Mouse (Mus musculus) cerebellum, postnatal 36 days (tissue): Measurements from ENCODE around the gene Epp13.
A peak's percentile ranks its signal among the peaks of the same experiment; 100 is the strongest.
"Not testable (repeated sequence)": the region's sequence is repeated elsewhere in the genome, so short reads cannot be mapped to it uniquely, and the experiment has no call there.

Experiments
- DNase-seq, 2 experiments: peaks; one replicate each; pipeline ENCODE4 v3.0.0; 2021 to 2022; ENCODE audit warnings: mixed read lengths in 2 of 2

The Epp13 gene

DNA sequence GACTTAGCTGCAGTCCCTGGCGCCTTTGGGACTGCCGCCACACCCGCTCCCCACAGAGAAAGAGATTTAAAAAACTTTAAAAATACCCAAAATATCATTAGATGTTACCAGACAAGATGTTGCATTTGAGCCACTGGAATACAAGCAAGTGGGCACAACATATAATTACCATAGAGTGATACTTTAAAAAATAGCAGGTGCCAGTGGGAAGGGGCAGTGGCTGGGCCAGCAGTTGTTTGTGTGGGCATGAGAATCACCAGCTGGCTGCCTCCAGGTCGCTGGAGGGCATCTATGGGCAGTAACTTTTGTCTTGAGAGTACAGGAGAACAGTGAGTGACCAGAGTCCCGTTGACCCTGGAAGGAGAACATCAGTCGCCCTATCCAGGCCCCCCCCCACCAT lies at the start of gene Epp13:
TSS of gene Epp13 (plus strand) at position 301 of the 400 bp plus-strand sequence.
- no peak for DNase-seq

DNA sequence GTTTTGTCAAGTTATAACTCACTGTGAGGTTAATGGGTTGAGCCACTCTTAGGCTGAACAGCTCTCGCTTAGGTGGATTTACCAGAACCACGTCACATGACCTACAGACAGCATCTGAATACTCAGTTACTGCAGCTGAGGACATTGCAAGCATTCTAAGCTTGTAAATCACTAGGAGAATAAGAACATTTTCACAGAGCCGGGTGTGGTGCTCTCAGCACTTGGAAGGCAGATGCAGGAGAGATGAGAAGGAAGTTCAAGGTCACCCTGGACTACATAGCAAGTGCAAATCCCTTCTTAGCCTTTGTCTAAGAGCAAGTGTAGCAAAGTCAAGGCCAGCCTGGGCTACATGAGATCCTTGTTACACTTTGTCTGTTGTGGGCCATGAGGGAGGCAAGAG lies 48.3 kb upstream of the Epp13 start:
- no peak for DNase-seq

DNA sequence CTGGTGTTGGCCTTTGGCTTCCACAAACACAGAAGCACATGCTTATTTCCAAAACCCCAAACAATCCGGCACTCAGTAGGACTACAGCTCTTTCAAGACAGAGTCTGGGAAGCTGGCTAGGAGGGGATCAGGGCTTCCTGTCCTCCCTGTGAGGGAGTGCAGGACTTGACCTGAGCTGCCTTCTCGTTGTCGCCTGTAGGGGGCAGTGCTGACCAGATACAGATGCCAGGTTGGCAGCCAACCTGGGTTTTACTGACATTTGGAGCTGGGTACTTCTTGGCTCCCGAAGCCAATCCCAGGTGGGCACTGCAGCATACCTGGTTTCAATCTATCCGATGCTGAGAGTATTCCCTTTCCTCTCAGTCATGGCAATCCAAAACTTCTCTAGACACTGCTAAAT lies 39.4 kb upstream of the Epp13 start:
- peak in 1 of 2 experiments; percentile 31 for DNase-seq

DNA sequence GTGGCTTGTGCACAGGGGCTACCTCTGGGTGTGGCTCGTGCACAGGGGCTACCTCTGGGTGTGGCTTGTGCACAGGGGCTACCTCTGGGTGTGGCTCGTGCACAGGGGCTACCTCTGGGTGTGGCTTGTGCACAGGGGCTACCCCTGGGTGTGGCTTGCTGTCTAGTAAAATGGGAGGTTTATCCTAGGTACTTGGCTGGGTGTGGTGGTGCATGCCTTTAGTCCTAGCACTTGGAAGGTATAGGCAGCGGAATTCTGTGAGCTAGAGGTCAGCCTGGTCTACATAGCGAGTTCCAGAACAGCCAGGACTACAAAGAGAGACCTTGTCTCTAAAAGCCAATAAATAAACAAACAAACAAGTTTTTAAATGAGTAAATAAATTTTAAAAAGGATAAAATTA lies 37.8 kb upstream of the Epp13 start:
- not testable (repeated sequence) for DNase-seq

DNA sequence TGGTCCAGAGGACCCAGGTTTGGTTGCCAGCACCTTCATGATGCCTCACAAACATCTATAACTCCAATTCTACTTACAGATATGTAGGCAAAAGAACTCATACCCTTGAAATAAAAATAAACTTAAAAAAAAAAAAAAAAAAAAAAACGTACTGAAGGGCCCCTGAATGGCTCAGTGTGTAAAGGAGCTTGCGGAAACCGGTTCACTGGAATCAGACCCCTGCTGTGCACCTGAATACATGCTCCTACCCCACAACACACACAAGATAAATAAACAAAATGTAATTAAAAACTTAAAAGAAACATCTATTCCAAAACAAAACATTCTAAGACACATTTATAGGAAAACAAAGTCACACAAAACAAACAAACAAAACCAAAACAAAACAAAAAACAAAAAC lies 32.4 kb upstream of the Epp13 start:
- DNase-seq = no peak

DNA sequence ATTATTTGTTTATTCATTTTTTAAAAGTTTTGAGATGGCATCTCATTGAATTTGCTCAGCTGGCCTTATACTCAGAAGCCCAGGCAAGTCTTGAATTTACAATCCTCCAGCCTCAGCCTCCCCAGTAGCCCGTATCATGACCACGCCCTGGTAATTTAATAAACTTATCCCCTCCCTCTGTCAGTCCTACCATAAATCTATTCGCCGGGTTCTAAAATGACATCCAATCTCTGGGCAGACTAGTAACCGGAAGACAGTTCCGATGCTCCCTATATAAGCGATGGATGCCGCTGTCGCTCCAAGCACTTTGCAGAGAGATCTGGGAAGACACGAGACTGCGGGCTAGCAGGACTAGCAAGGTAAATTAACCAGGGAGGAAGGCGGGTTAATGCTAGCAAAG lies 30.5 kb upstream of the Epp13 start, which contains the start of gene Zscan5b:
TSS of gene Zscan5b (plus strand) at position 301 of the 400 bp plus-strand sequence.
- DNase-seq = no peak

DNA sequence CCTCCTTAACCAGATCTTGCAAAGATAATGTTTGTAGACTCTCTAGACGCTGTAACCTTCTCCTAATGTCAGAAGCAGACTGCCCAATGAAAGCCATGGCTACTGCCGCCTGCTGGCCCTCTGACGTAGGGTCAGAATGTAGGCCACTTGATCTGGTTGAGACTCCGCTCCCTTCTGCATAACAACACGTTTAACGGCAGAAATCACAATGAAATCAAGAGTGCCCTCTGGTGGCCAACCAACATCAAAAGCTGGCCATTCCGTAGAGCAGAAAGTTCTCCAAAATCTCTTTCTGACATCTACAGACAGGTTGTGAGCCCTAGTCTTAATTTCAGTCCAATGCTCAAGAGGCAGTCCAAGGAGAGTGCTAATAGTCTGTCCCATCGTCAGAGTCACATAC lies 24.0 kb upstream of the Epp13 start:
- DNase-seq = peak; percentile 4 to 6

DNA sequence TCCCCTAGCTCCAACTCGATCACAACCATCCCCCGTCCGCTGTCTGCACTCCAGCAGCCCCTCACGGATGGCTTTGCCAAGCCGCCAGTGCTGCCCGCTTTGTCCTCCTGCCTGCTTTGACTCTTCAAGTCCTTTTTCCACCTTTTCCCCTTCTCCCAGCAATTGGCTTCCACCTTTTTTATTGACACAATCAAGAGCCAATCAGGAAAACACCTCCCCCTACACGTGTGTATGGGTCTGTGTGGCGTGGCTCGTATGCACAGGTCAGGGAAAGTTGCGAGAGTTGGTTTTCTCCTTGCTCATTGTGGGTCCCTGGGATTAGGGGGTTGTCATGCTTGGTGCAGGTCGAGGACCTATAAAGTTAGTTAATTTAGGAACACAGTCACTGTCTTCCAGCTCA lies 12.7 kb upstream of the Epp13 start:
- no peak for DNase-seq

DNA sequence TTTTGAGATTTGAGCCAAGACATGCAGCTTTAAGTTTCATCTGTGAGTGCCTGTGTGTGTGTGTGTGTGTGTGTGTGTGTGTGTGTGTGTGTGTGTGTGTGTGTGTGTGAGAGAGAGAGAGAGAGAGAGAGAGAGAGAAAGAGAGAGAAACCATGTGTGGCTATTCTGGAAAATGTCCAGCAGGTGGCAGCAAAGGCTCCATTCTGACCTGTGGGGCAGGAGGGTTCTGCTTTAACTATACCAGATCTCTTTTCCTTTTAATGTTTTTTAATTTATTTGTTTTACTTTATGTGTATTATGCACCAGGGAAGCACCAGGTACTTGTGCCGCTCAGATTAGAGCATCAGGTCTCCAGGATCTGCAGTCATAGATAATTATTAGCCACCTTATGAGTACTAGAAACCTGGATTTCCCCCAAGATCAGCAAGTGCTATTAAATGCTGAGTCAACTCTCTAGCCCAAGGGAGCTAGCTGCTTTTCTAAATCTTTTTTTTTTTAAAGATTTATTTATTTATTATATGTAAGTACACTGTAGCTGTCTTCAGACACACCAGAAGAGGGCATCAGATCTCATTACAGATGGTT lies 11.6 kb upstream of the Epp13 start:
- peak; percentile 43 to 48 for DNase-seq

DNA sequence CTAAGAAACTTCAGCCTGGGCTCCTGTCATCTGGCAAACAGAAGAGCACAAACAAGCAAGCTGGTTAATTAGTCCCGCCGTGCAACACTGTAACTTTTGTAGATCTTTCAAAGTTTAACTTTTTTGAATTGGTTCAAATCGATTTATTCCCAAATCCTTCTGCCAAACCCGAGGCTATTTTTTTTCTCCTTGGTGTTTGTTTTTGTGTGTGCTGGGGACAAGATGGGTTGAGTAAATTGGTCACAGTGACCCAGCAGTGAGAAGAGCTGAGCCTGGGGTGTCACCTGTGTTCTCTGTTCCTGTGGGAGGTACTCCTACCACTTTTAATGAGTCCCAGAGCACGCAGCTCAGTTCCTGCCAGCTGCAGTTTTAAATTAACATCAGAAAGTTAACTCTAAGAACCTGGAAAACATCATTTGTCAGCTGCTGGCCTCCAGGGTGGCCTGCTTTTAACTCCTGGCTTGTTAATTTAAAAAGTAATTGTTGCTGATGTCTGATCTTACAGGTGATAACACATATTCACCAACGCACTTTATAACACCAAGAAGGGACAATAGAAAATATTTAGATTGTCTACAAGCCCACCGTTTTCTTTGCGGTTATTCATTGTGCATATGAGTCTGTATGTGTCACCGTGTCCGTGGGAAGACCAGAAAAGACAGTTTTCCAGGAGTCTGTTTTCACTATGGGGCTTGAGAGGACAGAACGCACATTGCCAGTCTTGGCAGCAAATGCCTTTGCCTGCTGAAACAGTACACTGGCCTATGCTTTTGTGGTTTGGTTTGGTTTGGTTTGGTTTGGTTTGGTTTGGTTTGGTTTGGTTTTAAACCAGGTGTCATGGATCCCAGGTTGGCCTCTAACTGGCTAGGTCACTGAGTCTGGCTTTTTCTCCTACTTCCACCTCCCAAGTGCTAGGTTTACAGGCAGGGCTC lies 7.9 kb upstream of the Epp13 start:
- no peak for DNase-seq

DNA sequence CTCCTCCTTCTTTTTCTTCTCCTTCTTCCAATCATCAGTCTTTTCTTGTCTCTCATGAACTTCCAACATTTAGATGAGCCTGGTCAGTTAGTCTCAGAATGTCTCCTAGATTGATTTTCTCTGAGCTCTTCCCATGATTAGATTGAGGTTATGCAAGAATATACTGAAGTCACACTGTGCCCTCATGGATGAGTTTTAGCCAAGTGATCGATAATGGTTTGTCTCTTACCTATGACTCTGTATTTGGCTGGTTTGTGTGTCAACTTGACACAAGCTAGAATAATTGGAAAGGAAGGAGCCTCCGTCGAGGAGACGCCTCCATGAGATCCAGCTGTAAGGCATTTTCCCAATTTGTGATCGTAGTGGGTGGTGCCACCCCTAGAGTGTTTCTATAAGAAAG lies 1.9 kb downstream of the Epp13 start:
- DNase-seq = no peak

DNA sequence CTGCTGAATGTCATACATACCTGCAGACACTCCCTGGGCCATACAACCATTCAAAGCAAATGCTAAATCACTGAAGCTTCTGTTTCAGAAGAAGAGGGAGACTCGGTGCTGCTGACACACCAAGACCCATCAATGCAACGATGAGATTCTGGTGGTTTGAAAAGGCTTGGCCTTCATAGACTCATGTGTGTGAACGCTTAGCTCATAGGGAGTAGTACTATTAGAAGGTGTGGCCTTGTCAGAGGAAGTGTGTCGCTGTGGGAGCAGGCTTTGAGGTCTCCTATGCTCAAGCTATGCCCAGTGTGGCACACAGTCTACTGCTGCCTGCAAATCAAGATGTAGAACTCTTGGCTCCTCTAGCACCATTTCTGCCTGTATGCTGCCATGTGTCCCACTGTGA lies 4.9 kb downstream of the Epp13 start:
- no peak for DNase-seq

DNA sequence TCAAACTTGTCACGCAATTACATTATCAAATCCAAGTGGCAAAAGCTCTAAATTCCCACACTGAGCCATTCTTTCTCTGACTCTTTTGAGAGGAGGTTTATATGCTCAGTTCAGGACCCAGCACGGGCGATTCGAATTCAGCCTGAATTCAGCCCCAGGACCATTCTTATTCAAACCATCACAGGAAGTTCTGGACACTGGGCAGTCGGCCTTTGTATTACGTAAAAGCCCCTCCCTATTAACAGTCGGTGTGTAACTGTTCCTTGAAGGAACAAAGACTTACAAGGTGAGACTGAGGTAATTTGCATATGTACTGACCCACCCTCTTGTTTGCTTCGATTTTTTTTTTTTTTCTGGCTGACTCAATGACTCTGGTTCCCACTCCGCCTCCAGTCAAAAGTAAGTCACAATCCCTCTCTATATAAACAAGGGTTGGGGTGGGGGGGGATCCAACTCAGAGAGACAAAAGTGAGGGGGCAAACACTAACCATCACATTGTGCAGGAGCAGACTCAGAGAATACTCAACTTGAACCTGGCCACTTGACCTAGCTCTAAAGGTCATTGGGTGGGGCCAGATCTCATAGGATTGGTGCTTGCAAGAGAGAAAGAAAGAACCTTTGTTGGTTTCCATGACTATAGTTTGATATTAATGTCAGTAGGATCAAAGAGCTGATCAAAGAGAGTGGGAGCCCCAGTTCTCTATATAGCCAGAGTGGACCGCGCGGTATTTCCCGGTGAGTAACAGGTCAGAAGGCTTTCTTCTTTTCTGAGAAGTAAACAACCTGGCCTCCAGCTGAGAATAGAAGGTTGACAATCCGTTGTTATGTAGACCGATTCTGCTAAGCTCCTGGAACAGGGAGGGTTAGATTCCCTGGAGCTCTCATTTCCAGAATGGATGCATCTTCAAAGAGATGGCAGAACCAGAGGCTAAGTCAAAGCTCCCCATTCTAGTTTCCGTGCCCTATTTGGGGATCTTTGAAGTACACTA lies 6.0 kb downstream of the Epp13 start:
- DNase-seq = no peak

DNA sequence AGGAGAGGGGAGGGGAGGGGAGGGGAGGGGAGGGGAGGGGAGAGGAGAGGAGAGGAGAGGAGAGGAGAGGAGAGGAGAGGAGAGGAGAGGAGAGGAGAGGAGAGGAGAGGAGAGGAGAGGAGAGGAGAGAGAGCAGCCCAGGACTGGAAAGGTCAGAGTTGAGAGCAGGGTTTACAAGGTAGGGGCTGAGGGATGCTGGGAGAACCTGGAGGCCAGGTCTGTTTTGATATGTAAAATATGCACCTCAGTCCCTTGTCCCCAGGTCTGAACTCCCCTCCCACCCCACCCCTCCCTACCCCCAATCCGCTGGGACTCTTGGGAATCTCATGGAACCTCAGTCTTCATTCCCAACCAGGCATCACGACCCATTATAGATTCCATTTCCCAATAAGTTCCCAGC lies 7.5 kb downstream of the Epp13 start:
- DNase-seq = not testable (repeated sequence)

DNA sequence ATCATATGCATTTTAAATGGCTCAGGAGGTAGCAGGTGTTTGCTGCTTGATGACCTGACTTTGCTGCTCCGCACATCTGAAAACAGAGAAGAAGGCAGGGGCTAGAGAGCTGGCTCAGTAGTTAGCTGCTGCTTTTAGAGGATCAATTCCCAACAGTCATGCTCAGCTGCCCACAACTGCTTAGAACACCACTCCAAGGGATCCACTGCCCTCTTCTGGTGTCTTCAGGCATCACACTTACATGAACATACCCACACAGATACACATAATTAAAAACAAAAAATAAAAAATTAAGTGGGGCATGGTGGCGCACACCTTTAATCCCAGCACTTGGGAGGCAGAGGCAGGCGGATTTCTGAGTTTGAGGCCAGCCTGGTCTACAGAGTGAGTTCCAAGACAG lies 9.6 kb downstream of the Epp13 start:
- DNase-seq = no peak

DNA sequence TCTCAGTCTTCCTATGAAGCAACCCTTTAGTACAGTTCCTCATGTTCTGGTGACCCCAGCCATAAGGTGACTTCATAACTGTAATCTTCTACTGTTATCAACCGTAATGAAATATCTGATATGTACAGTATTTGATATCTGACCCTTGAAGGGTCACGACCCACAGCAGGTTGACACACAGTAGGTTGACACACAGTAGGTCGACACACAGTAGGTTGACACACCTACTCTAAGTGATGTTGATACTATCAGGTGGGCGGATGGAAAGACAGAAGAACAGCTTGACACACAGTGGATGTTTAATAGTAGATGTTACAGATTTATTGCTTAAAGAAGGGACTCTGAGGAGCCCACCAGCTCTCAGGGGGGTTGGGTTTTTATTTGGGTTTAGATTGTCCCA lies 10.5 kb downstream of the Epp13 start:
- DNase-seq = no peak

DNA sequence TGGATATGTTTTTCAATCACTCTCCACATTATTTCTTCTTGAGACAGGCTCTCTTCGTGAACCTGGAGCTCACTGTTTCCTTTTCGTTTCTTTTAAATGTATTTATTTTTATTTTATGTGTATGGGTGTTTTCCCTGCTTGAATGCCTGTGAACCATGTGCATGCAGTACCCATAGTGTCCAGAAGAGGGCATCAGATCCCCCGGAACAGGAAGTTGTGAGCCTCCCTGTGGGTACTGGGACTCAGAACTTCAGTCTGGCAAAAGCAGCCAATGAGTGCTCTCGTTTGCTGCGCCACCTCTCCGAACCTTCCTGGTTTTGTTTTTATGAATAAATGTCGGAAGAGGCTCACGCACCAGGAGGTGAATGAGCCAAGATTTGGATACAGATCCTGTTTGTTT lies 13.2 kb downstream of the Epp13 start:
- no peak for DNase-seq

DNA sequence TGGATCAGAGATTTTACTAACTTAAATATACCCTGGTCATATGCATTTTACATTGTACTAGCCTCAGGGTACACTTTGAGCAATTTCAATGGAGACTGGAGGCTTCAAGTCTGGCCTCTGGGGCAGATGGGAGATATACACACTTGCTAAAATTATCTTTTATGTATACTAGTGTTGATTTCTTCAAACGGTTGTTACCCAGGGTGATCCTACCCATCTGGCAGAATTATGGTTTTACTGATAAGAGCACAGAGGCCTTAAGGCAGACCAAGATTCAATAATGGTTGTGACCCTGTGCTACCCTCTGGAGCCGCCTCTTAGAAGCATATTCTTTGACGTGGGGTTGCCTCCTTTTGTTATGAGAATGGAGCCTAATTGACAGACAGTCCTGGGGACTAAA lies 25.4 kb downstream of the Epp13 start:
- no peak for DNase-seq

DNA sequence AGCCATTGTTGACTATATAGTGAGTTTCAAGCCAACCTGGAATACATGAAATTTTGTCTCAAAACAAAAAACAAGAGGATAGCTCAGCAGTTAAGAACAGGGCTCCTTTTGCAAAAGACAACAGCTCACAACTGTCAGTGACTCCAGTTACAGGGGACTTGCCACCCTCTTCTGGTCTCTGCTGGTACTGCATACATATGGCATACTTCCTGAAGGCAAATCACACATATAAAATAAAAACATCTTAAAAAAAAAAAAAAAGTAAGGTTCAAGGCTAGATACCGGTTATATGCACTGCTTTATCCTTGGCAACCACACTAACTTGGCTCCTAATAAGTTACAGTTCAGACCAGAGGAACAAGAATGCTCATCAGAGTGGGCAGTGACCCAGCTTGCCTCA lies 30.2 kb downstream of the Epp13 start:
- DNase-seq = peak; percentile 74 to 83

DNA sequence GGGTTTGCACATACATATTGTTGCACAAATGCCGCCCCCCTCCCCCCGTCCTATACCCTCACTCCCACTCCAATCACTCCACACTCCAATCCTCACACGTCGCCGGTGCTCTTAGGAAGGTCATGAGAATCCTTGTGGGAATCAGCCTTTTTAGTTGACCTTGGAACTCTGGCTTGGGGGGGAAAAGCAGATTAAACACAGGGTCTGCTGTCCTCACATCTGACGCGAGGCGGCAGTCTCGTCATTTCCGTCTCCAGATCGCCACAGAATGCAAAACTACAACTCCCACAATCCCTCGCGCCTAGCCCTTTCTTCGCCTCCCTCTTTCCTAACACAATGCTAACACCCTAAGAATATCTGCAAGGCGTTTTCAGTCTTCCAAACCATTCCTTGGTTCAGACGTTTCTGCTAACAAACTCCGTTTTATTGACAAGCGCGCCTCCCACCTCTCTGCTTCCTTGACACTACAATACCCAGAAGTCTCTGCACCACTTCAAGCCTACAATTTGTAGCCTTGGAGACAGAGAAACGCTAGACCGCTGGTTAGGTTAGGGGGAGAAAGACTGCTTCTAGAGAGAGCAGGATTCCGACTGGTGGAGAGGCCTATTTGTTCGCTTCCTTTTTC lies 31.1 kb downstream of the Epp13 start:
- peak; percentile 73 to 82 for DNase-seq

DNA sequence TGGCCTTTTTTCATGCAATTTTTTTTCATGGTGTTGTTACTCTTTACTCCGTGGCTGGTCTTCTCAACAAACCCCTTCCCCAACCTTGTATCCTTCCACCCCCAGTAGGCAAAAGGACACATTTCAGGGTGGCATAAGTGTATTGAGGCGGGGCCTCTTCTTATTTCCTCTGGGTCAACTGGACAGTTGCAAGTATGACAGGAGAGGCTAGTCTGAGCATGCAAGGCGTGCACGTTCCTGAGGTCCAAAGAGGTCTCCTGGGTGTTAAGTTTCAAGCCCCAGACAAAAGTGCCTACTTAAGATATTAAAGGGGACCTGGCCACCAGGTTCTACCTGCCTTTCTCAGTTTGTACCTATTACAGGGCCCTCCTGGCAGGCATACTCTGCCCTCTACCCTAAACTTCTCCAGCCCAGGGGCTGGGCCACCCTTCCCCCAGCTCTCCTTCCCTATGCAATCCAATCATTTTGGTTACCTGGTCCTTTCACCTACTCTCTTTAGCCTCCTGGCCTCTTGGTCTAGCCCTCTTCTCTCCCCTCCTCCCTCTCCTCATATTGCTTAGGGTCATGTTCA lies 32.0 kb downstream of the Epp13 start:
- no peak for DNase-seq

DNA sequence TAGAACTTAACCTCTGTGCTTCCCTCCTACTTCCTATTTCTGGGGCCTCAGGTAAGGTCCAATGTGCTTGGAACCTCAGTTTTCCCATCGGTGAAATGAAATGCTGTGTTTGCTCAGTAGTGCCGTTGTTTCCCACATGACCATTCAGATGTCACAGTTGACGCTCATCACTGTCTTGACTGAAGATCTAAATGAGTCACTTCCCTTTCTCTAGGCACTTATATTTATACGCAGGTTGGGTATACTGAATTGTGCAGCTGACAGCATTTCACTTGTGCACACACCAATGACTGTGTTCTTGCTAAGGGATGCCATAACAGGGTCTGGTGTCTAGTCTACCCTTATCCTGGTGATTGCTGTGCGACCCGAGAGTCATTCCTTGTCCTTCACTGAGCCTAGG lies 32.9 kb downstream of the Epp13 start:
- DNase-seq = no peak
